Mouse (Mus musculus): Measurements from ENCODE around the gene Pygo1. TPM values are rescaled to one million over a fixed set of nuclear protein-coding genes. Genes with fewer than 3 reads are reported as not detected.

The Pygo1 gene
- total RNA-seq (2017) = 0.06 TPM in 1 of 2 replicates, not detected in the other

DNA sequence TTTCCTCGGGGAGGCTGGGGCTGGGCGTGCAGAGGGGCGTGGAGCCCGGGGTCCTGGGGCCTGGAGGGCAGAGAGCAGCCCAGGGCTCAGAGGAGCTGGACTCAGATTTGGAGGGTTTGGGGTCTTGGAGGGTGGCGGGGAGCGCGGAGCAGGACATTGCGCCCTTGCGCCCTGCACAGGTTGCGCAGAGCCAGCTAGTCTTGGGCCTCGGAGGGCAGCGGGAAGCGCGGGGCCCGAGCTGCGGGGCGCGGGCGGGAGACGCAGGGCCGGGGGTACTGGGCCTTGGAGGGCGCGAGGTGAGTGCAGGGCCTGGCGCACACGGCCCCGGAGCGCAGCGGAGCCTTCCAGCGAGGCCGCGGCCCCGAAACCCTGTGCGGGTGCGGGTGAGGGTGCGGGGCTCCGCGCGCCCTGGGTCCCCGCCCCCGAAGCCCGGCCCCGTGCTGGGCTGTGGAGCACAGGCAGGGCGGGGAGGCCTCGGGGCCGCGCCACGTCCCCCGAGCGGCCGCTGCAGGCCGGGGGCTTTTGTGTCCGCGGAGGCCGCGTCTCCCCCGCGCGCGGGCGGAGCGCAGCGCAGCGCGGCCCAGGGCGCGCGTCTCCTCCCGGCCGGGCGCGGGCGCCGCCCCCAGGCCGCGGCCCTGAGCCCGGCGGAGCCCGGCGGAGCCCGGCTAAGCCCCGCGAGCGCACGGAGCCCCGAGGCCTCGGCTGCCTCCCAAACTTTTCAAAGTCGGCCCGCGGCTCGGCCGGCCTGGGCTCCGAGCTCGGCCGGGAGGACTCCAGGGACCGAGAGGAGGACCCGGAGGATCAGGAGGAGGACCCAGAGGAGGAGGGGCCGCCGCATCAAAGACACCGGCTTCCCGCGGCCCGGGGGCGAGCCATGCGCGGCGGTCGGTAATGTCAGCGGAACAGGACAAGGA is at the start of gene Pygo1:
Gene Pygo1, plus strand, starts transcription at position 625 of the 914 bp plus-strand sequence.
- ATAC-seq (replicated peaks in 1 of 2; ENCODE audit: insufficient read depth in 1 of 2, low FRiP score in 2 of 2, low TSS enrichment in 1 of 2, low read depth in 1 of 2, poor library complexity in 2 of 2, severe bottlenecking in 2 of 2) = peak in 1 of 2 experiments; percentile 21; a peak in 1 of 4 replicates

DNA sequence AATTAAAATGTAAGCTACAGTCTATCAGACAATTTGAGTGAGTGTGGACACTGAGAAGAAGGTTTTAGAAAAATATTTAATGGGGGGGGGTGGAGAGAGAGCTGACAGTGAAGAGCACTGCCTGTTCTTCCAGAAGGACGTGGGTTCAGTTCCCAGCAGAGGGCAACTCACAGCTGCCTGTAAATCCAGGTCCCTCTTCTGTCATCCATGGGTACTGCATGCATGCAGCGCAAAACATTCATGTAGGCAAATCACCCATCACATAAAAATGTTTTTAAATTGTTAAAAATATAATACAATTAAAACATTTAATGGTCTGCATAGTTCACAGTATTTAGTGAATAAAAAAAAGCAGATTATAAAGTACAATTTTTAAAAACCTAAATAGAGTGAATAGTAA is 49.6 kb upstream of the Pygo1 start:
- ATAC-seq (replicated peaks in 1 of 2; ENCODE audit: insufficient read depth in 1 of 2, low FRiP score in 2 of 2, low TSS enrichment in 1 of 2, low read depth in 1 of 2, poor library complexity in 2 of 2, severe bottlenecking in 2 of 2) = no peak

DNA sequence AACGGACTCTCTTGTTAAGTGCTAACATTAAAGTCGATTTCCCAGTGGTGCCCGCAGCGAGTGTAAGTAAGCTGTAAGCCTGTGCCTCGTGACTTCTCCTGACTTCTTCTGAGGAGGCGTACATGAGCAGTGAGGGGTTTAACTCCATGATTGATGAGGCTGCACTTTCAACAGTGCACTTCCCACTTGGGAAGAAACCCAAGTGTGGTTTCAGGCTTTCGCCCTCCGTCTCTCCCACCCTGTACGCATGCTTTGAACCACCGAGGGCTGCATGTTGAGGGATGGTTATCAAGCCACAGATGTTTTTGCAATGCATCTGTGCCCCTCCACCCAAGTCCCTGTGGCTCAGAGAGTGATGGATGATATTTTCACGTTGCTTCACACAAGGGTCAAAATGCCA is 47.5 kb upstream of the Pygo1 start:
- peak; percentile 33 to 39; a peak in 3 of 4 replicates for ATAC-seq (replicated peaks in 1 of 2; ENCODE audit: insufficient read depth in 1 of 2, low FRiP score in 2 of 2, low TSS enrichment in 1 of 2, low read depth in 1 of 2, poor library complexity in 2 of 2, severe bottlenecking in 2 of 2)

DNA sequence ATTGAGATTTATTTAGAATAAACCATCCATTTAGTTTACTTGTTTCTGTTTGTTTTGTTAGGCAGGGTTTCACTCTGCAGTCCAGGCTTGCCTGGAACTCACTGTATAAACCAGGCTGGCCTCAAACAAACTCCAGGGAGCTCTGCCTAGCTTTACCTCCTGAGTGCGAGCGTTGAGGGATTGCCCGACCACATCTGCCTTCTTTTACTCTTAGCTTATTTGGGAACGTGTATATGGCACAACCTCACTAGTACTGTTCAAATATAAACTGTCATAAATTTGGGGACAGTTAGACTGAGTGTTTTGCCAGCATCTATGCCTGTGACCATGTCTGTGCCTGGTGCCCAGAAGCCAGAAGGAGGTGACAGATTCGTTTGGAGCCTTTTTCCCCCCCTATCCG is 46.8 kb upstream of the Pygo1 start:
- no peak for ATAC-seq (replicated peaks in 1 of 2; ENCODE audit: insufficient read depth in 1 of 2, low FRiP score in 2 of 2, low TSS enrichment in 1 of 2, low read depth in 1 of 2, poor library complexity in 2 of 2, severe bottlenecking in 2 of 2)

DNA sequence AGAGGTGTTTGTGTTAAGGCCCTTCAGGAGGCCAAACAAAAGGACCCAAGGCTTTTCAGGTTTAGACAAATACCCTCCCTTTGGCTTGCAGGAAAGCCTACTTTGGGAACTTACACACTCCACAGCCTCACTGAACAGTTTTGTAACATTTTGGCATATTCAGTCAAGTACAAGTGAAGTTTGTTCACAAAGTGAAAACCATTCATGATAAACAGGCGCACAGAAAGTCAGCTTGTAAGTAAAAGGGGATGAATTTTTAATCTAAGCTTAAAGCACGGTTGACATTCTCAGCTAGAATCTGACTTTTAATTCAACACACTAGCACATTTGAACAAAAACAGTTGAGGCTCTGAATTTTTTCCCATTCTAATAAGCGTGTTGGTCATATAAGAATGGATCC is 45.8 kb upstream of the Pygo1 start:
- ATAC-seq (replicated peaks in 1 of 2; ENCODE audit: insufficient read depth in 1 of 2, low FRiP score in 2 of 2, low TSS enrichment in 1 of 2, low read depth in 1 of 2, poor library complexity in 2 of 2, severe bottlenecking in 2 of 2) = no peak

DNA sequence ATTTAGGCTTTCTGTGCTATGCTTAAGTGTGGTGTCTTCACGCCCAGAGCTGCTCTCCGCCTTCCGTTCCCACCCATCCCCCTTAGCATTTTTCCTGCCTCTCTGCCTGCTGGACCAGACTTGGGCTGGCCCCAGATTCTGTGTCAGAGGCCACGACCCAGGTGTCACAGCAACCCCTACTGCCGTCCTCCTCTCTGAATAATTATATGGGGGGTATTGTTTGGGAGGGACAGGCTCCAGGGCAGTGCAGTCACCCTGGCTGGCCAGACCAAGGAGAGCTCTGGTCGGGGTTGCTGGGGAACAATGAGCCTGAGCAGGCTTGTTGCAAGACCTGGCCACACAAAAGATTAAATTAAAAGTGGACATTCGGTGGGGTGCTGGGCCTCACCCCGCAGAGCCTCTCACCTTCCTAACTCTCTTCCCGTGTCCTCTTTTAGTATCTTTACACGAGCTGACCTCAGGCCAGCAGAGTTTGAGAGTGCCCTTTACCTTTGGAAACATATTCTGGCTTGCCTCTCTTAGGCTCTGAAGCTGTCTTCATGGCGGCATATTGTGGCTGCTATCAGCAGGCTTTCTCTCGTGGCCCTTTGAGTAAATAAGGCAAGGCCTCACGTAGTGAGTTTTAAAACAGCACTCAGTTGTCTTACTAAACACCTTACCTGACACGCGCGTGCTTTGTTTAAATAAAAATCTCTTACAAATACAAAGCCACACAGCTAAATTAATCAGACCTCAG is 45.1 kb upstream of the Pygo1 start:
- no peak for ATAC-seq (replicated peaks in 1 of 2; ENCODE audit: insufficient read depth in 1 of 2, low FRiP score in 2 of 2, low TSS enrichment in 1 of 2, low read depth in 1 of 2, poor library complexity in 2 of 2, severe bottlenecking in 2 of 2)

DNA sequence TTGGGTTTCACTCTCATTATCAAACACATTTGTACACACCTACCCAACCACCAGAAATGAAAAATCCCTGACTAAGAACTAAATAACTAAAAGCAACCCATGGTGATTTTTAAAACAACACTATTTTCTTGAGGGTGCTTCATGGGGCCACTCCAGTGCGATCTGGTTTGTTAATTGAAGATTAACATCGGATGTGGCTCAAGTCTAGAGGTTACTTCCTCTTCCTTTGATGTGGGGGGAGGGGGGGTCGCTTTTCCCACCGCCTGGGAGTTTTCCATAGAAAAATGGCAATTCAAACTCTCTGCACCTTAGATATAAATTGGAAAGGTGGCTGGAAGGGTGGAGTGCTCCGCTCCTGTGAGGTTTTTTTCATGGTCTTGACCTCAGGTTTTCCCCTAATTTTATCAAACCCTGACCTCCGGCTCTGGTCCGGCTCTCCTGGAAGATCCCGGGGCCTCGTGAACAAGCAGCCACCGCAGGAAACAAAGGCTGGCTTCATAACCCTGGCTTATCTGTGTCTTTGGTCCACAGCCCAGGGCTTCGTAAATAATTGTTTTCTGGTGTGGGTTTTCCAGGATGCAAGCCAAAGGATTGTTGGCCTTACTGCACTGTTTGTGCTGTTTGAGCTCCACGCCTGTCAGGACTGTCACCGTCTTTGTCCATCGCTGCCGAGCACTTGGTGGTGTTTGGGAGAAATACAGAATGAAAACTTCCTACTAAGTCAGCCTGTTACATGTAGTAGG is 44.2 kb upstream of the Pygo1 start:
- no peak for ATAC-seq (replicated peaks in 1 of 2; ENCODE audit: insufficient read depth in 1 of 2, low FRiP score in 2 of 2, low TSS enrichment in 1 of 2, low read depth in 1 of 2, poor library complexity in 2 of 2, severe bottlenecking in 2 of 2)

DNA sequence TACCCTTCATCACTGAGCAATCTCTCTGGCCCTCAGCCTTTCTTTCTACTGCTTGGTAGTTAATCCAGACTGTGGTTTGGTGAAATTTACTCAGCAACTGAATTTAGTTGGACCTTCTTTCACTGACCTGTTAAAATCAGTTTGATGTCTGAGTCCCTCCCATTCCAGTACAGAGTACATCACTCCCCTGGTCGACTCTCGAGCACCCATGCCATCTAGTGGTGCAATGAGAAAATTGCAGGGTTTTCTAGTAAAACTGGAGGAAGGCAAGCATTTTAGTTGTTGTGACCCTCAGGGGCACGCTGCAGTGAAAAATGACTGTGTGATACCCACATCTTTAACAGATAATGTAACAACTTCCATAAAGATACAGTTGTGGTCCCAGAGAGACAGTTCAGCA is 41.5 kb upstream of the Pygo1 start:
- ATAC-seq (replicated peaks in 1 of 2; ENCODE audit: insufficient read depth in 1 of 2, low FRiP score in 2 of 2, low TSS enrichment in 1 of 2, low read depth in 1 of 2, poor library complexity in 2 of 2, severe bottlenecking in 2 of 2) = peak; percentile 73 to 74; a peak in 3 of 4 replicates

DNA sequence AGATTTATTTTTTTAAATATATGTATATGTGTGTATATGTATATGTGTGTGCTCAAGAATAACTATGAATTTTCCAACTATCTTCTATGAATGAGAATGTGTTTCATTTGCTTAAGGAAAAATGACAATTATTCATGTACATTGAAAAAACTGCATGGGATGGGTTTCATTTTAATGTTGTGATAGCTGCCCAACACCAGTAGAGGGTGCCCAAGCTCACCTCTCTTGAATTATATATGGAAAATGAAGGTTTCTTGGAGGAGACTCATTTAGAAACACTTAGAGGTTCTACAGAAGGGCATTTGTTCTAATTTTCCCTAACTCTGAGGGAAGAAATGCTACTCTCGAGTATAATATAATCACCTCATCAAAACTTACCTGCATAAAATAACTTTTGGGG is 35.7 kb upstream of the Pygo1 start:
- no peak for ATAC-seq (replicated peaks in 1 of 2; ENCODE audit: insufficient read depth in 1 of 2, low FRiP score in 2 of 2, low TSS enrichment in 1 of 2, low read depth in 1 of 2, poor library complexity in 2 of 2, severe bottlenecking in 2 of 2)

DNA sequence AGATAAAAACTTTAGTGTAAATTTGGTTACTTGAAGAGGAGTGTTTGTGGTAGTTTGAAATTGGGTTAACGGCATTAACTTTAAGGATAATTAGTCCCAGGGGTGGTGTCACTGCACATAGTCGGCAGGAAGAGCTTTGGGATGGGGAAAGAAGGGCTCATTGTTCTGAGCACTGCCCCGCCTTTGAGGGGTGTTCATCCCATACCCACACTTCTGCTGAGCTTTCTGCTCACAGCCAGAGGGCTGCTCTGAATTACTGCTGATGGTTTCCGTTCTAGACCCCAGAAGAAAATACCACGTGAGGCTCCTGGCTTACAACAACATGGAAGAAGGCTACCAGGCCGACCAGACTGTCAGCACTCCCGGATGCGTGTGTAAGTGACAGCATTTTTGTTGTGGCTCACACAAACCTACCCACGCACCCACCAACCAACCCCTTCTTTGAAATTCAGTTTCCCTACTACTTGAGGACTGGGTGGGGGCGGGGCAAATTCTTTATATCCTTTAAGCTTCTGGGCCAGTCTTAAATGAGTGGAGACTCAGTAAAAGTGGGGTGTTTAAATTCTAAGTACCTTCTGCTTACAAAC is 34.9 kb upstream of the Pygo1 start:
- ATAC-seq (replicated peaks in 1 of 2; ENCODE audit: insufficient read depth in 1 of 2, low FRiP score in 2 of 2, low TSS enrichment in 1 of 2, low read depth in 1 of 2, poor library complexity in 2 of 2, severe bottlenecking in 2 of 2) = no peak

DNA sequence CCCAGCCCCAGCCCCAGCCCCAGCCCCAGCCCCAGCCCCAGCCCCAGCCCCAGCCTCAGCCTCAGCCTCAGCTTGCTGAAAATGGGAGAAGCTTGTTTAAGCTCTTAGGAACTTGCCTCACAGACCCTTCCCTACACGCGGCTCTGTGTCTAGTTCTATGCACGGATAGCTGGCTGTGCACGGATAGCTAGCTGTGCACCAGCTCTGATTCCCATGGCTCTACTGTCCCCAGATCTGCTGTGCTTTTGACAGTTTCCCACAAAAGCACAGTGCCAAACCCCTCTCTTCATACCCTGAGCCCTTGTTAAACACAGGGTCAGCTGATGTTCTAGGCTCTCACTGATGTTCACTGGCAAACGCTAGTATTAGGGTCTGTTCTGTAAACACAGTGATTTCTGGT is 32.7 kb upstream of the Pygo1 start:
- ATAC-seq (replicated peaks in 1 of 2; ENCODE audit: insufficient read depth in 1 of 2, low FRiP score in 2 of 2, low TSS enrichment in 1 of 2, low read depth in 1 of 2, poor library complexity in 2 of 2, severe bottlenecking in 2 of 2) = no peak

DNA sequence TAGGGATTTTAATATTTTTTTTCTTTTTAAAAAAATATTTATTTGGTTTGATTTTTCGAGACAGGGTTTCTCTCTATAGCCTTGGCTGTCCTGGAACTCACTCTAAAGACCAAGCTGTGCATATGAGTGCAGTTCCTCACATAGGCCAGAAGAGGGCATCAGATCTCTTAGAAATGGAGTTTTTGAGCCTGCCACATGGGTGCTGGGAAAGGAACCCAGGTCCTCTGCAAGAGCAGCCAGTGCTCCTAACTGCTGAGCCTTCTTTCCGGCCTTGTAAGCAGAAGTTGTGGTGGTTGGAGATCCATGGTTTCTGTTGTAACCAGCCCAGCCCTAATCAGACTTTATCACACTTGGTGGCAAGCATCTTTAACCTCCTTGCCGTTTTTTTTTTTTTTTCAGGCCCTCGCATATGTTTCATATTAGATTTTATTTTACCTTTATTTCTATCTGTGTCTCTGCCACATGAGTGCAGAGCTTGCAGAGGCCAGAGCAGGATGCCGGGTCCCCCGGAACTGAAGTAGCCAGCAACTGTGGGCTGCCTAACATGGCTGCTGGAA is 30.6 kb upstream of the Pygo1 start:
- ATAC-seq (replicated peaks in 1 of 2; ENCODE audit: insufficient read depth in 1 of 2, low FRiP score in 2 of 2, low TSS enrichment in 1 of 2, low read depth in 1 of 2, poor library complexity in 2 of 2, severe bottlenecking in 2 of 2) = no peak

DNA sequence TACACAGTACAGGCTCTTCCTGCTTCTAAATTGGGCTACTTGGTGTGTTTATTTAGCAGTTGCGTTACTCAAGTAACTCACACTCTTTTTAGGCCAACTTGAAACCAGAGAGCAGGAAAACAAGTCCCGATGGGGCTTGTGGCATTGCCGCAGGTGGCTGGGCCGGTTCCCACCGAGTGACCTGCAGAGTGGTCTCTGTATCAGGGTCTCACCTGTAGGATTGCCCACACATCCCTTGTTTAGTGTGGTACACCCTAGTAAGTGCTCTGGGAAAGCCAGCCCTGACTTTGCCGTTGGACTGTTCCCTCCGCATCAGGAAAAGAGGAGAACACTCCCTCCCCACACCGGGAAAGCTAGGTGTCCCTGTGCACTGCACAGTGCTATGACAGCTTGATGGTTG is 23.4 kb upstream of the Pygo1 start:
- ATAC-seq (replicated peaks in 1 of 2; ENCODE audit: insufficient read depth in 1 of 2, low FRiP score in 2 of 2, low TSS enrichment in 1 of 2, low read depth in 1 of 2, poor library complexity in 2 of 2, severe bottlenecking in 2 of 2) = no peak

DNA sequence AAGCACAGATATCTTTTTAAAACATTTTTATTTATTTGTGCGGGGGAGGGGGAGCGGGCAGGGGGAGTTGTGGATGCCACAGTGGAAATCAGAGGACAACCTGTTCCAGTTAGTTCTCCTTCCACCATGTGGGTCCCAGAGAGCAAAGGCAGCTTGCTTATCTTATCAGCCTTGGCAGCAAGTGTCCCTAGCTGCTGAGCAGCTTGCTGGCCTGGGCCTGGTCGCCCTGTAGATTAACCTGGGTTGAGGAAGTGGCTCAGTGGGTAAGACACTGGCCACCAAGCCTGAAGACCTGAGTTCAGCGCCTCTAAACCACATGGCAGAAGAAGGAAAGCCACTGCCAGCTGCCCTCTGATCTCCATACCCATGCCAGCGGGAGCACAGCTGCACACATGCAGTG is 22.8 kb upstream of the Pygo1 start:
- 0 out of 4 replicates have a peak, but pooled peaks of 1 of the 2 experiments have one; percentile 25 for ATAC-seq (replicated peaks in 1 of 2; ENCODE audit: insufficient read depth in 1 of 2, low FRiP score in 2 of 2, low TSS enrichment in 1 of 2, low read depth in 1 of 2, poor library complexity in 2 of 2, severe bottlenecking in 2 of 2)

DNA sequence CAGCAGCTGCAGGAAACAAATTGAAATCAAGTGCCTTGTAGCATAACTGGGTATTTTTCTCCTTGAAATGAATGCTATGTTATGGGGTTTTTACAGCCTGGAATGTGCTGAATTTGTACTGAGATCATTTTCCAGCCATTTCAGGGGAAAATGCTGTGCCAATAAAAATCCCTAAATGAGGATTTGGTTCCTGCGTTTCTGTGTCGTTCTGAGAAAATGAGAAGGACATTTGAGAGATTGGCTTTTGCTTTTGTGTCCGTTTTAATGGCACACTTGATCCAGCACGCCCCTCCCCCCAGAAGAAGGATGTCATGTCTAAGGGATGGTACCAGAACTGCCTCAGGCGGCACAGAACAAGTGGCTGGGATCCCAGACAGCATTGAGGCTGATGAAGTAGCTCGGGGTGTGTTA is 18.7 kb upstream of the Pygo1 start:
- no peak for ATAC-seq (replicated peaks in 1 of 2; ENCODE audit: insufficient read depth in 1 of 2, low FRiP score in 2 of 2, low TSS enrichment in 1 of 2, low read depth in 1 of 2, poor library complexity in 2 of 2, severe bottlenecking in 2 of 2)

DNA sequence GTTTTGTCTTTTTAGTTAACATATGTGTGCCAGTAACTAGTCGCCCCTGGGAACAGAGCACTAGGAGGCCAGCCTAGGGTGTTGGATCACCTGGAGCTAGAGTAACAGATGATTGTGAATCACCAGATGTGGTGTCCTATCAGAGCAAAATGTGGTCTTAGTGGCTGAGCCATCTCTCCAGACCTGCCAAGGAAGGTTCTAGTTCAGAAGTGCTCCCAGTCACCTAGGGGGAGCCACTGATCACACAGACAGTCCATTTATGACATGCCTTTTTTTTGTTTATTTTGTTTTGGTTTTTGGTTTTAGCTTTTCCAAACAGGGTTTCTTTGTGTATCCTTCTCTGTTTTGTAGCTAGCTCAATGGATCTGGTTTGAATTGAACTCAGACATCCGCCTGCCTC is 14.1 kb upstream of the Pygo1 start:
- ATAC-seq (replicated peaks in 1 of 2; ENCODE audit: insufficient read depth in 1 of 2, low FRiP score in 2 of 2, low TSS enrichment in 1 of 2, low read depth in 1 of 2, poor library complexity in 2 of 2, severe bottlenecking in 2 of 2) = no peak

DNA sequence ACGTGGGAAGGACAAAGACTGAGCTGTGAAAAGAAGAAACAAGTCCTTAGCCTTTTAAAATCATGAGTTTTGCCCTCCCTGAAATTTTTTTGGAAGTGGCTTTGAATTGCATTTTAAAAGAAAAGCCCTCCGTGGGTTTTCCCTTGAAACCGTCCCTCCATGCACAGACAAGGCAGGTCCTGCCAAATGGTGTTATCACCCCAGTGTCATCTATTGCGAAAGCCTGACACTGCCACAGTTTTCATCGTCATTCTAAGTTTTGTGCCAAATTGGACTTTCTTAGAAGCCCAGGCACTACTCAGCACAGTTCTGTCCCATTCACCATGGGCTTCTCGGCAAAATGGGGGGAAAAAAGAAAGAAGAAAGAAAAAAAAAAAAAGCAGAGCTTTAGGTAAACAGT is 11.9 kb upstream of the Pygo1 start:
- no peak for ATAC-seq (replicated peaks in 1 of 2; ENCODE audit: insufficient read depth in 1 of 2, low FRiP score in 2 of 2, low TSS enrichment in 1 of 2, low read depth in 1 of 2, poor library complexity in 2 of 2, severe bottlenecking in 2 of 2)
